Mouse (Mus musculus) small intestine, adult 2 months (tissue): ENCODE results near the gene Nxph4.

ENCODE experiments used
- CTCF ChIP-seq: fragments of 200-500 bp; IDR thresholded peaks from 2 replicates; pipeline ENCODE4 v1.5.1; 2012; ENCODE audit warnings: low read depth, mild to moderate bottlenecking, control low read depth, inconsistent platforms, low read length, moderate library complexity, mixed read lengths; ENCODE audit not compliant: insufficient replicate concordance, insufficient read length; ENCODE audit errors: extremely low read depth
- POLR2A ChIP-seq: fragments of 200-500 bp; IDR thresholded peaks from 2 replicates; pipeline ENCODE4 v1.6.1; 2012; ENCODE audit warnings: low read depth, mild to moderate bottlenecking, control low read depth, inconsistent platforms, low read length, moderate library complexity

GRCm38 (mm10) chr10:127531548-127531947 lies 2.8 kb downstream of the Nxph4 start:
- TF ChIP-seq POLR2A (no peak), CTCF (no peak)
